Mouse (Mus musculus) Patski (cell line): ENCODE measurements around the gene Zbtb4. TPM values are rescaled to one million over a fixed set of nuclear protein-coding genes. Genes with fewer than 3 reads are reported as not detected.
A peak's percentile ranks its signal among the peaks of the same experiment; 100 is the strongest.

Experiments used
- ATAC-seq: fragments of 100-300 bp; one replicate; pipeline ENCODE4 v1.8.0; 2021
- CTCF ChIA-PET: fragments of 350-600 bp; sonication (Branson Sonifier 250); formaldehyde crosslinking; loops from one replicate; lab custom pipeline; 2022; ENCODE audit warnings: inconsistent platforms; lab: Charles Lee
- POLR2A ChIA-PET: fragments of 350-600 bp; sonication (Branson Sonifier 250); formaldehyde crosslinking; loops from one replicate; lab custom pipeline; 2022; ENCODE audit warnings: antibody characterized with exemption, inconsistent platforms; lab: Charles Lee
- DNase-seq: peaks from one replicate; pipeline ENCODE4 v3.0.0-alpha.2; 2011; ENCODE audit warnings: low read depth, low spot score
- H3K27me3 ChIP-seq: fragments of 371-371 bp; one replicate; pipeline ENCODE4 v1.5.1; 2021
- CTCF ChIP-seq: fragments of 100-300 bp; IDR thresholded peaks from one replicate; pipeline ENCODE4 v1.5.1; 2021
- in situ Hi-C: fragments of 300-500 bp; cut with MboI; formaldehyde crosslinking; loops from 3 replicates; pipeline ENCODE4 v1.11.1; 2018; ENCODE audit warnings: low pct_unique_long_range_greater_than_20kb, mixed read lengths
- polyA plus RNA-seq: library from polyadenylated mRNA; unstranded; gene quantifications from one replicate; pipeline ENCODE4 v1.2.3, GENCODE M21; 2021

The Zbtb4 gene
- polyA plus RNA-seq, 1 experiment from 2014 or later, result 36.9 TPM

GRCm38 (mm10) chr11:69760160-69760900 is 5.4 kb upstream of the Zbtb4 start:
- in situ Hi-C loops, result no loop called here
- DNase-seq (no peak), ATAC-seq (no peak)
- ChIA-PET CTCF (no interaction called here), POLR2A (interaction anchor here (2.1 kb wide), 1 partner anchor 119 kb away, joined by 5 read pairs; no protein-coding TSS in a partner anchor)
- no peak for TF ChIP-seq CTCF
- H3K27me3 ChIP-seq, result no peaks in the 10 kb centered on the region

GRCm38 (mm10) chr11:69760901-69761200 is 4.9 kb upstream of the Zbtb4 start:
- in situ Hi-C loops, result no loop called here
- POLR2A ChIA-PET, result no interaction called here
- ATAC-seq (no peak), DNase-seq (no peak)
- TF ChIP-seq CTCF, result no peak
- no peaks in the 10 kb centered on the region for H3K27me3 ChIP-seq
- CTCF ChIA-PET, result no interaction called here

- ATAC-seq, result no peak
- in situ Hi-C loops, result no loop called here
Measured at GRCm38 (mm10) chr11:69761868-69762267, 3.8 kb upstream of the Zbtb4 start, which contains the start of gene Slc35g3. Gene Slc35g3 (minus strand): TSS chr11:69761968.

GRCm38 (mm10) chr11:69763551-69763950 is 2.2 kb upstream of the Zbtb4 start:
- TF ChIP-seq CTCF, result no peak
- in situ Hi-C loops, result no loop called here
- POLR2A ChIA-PET, result no interaction called here
- ATAC-seq (no peak), DNase-seq (no peak)
- H3K27me3 ChIP-seq, result no peaks in the 10 kb centered on the region
- CTCF ChIA-PET, result no interaction called here

More at GRCm38 (mm10) chr11:69761868-69762267, 3.8 kb upstream of the Zbtb4 start, which contains the start of gene Slc35g3:
- ChIA-PET CTCF (no interaction called here), POLR2A (no interaction called here)
- H3K27me3 ChIP-seq, result no peaks in the 10 kb centered on the region
- no peak for DNase-seq
- TF ChIP-seq CTCF, result no peak

GRCm38 (mm10) chr11:69766126-69766609 is 456 bp downstream of the Zbtb4 start:
- ATAC-seq, result peak; percentile 65
- POLR2A ChIA-PET, result interaction anchor here (1.7 kb wide), 1 partner anchor 17 kb away, joined by 6 read pairs; no protein-coding TSS in a partner anchor

GRCm38 (mm10) chr11:69766872-69767624 is 1.3 kb downstream of the Zbtb4 start:
- TF ChIP-seq CTCF, result no peak
- H3K27me3 ChIP-seq, result no peaks in the 10 kb centered on the region
- ChIA-PET CTCF (no interaction called here), POLR2A (interaction anchor here (1.2 to 1.7 kb wide), 2 partner anchors 8 to 16 kb away, joined by 5 to 6 read pairs; partner anchors contain the start of gene Polr2a)
- ATAC-seq, result no peak
- in situ Hi-C loops, result no loop called here
- DNase-seq, result no peak

More at GRCm38 (mm10) chr11:69766126-69766609, 456 bp downstream of the Zbtb4 start:
- CTCF ChIA-PET, result no interaction called here
- no peak for TF ChIP-seq CTCF
- no peak for DNase-seq
- H3K27me3 ChIP-seq, result no peaks in the 10 kb centered on the region
- in situ Hi-C loops, result no loop called here

- ChIA-PET POLR2A (interaction anchor here (0.9 to 1.7 kb wide), 3 partner anchors 9 to 15 kb away, joined by 3 to 6 read pairs (median 5); partner anchors contain the start of gene Polr2a), CTCF (no interaction called here)
- DNase-seq (no peak), ATAC-seq (no peak)
- in situ Hi-C loops, result no loop called here
- no peaks in the 10 kb centered on the region for H3K27me3 ChIP-seq
- TF ChIP-seq CTCF, result no peak
Measured at GRCm38 (mm10) chr11:69767625-69767909, 1.9 kb downstream of the Zbtb4 start.

DNA sequence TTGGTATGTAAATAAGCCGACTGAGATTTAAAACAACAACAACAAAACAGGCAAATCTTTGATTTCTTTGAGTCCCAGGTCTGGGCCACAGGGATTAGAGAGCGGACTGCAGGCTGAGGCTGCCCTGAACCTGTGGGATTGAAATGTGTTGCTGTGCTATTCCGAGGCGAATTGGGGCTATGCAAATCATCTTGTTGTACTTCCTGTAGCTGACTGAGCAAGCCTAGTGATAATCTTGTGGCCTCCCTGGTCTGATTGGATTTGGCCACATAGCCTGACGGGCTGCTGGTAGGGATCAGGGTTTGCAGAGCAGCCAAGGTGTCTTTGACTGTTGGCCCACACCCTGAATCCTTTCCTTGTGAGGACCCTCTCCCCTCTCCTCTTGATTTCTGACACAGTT is 9.2 kb downstream of the Zbtb4 start:
- DNase-seq (no peak), ATAC-seq (no peak)
- TF ChIP-seq CTCF, result no peak
- H3K27me3 ChIP-seq, result no peaks in the 10 kb centered on the region
- CTCF ChIA-PET, result interaction anchor here (0.7 kb wide), 1 partner anchor 10 kb away, joined by 3 read pairs; no protein-coding TSS in a partner anchor
- in situ Hi-C loops, result no loop called here
- POLR2A ChIA-PET, result no interaction called here

GRCm38 (mm10) chr11:69775716-69776115 is 10.0 kb downstream of the Zbtb4 start:
- H3K27me3 ChIP-seq, result no peaks in the 10 kb centered on the region
- ATAC-seq (no peak), DNase-seq (no peak)
- ChIA-PET POLR2A (no interaction called here), CTCF (no interaction called here)
- no peak for TF ChIP-seq CTCF
- in situ Hi-C loops, result no loop called here

DNA sequence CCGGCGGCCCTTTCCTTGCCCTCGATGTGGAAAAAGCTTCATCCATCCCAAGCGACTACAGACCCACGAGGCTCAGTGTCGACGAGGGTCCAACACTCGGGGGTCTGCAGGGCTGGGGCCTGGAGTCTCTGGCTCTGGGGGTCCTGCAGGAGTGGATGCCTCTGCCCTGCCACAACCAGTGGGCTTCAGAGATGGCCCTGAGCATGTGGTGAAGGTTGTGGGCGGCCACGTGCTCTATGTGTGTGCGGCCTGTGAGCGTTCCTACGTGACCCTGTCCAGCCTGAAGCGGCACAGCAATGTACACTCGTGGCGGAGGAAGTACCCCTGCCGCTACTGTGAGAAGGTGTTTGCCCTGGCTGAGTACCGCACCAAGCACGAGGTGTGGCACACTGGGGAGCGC is 10.8 kb downstream of the Zbtb4 start:
- DNase-seq, result no peak
- CTCF ChIA-PET, result no interaction called here
- no peak for ATAC-seq
- no peak for TF ChIP-seq CTCF
- in situ Hi-C loops, result no loop called here
- no peaks in the 10 kb centered on the region for H3K27me3 ChIP-seq
- POLR2A ChIA-PET, result no interaction called here
